14 mouse cellular contexts compared by ENCODE assay signal in genomic region chr7:92442082-92442481, GRCm38 (mm10).
"Had no signal": no experiment of that assay in that cellular context is flagged by ENCODE, and none has a peak within 500 bp of the region (broad histone marks: within the 10 kb centered on the region; RNA-seq: fewer than 3 reads in every experiment).

No protein-coding gene starts in this region.

- H3K4me1 ChIP-seq: limb, embryonic 13.5 days; midbrain, embryonic 12.5 days; neural tube, embryonic 15.5 days had no signal

- H3K36me3 ChIP-seq: kidney, embryonic 15.5 days; limb, embryonic 13.5 days; midbrain, embryonic 12.5 days had no signal

- H3K4me2 ChIP-seq: kidney, embryonic 15.5 days; limb, embryonic 13.5 days; lung, embryonic 14.5 days; midbrain, embryonic 12.5 days; neural tube, embryonic 15.5 days had no signal

- H3K9me3 ChIP-seq: kidney, embryonic 15.5 days; limb, embryonic 13.5 days; midbrain, embryonic 12.5 days; neural tube, embryonic 15.5 days had no signal

- H3K4me3 ChIP-seq: kidney, embryonic 15.5 days; limb, embryonic 13.5 days; midbrain, embryonic 12.5 days; myocyte; neural tube, embryonic 15.5 days had no signal

- DNase-seq: kidney, adult 2 months; kidney, postnatal 14 days; left cerebral cortex, postnatal 4 days; lung, embryonic 14.5 days; lung, postnatal 14 days; right cerebral cortex, adult 18-20 months; right cerebral cortex, postnatal 25 days; thymus, postnatal 4 days had no signal

- H3K27ac ChIP-seq: kidney, embryonic 15.5 days; limb, embryonic 13.5 days; liver, embryonic 14.5 days; midbrain, embryonic 12.5 days; neural tube, embryonic 15.5 days had no signal

- H3K27me3 ChIP-seq: kidney, embryonic 15.5 days; limb, embryonic 13.5 days; midbrain, embryonic 12.5 days; neural tube, embryonic 15.5 days had no signal

- H3K9ac ChIP-seq: kidney, embryonic 15.5 days; limb, embryonic 13.5 days; liver, embryonic 14.5 days; lung, embryonic 14.5 days; midbrain, embryonic 12.5 days; neural tube, embryonic 15.5 days had no signal
